Comparison of ENCODE assay signal across 20 mouse cellular contexts in genomic region chr13:28533080-28533479, GRCm38 (mm10).
DNase-seq lines count a peak whose midpoint lies in the region; ATAC-seq lines count a peak whose summit lies in the region.
"Had no signal": no experiment of that assay in that cellular context is flagged by ENCODE, and none has a peak within 500 bp of the region (broad histone marks: within the 10 kb centered on the region; RNA-seq: fewer than 3 reads in every experiment).

No protein-coding gene starts in this region.

- no peaks in the 10 kb centered on the region for H3K36me3 ChIP-seq in heart, embryonic 16.5 days (ENCODE audit: control insufficient read depth, insufficient read depth)
- H3K36me3 ChIP-seq in heart, embryonic 10.5 days = no peaks in the 10 kb centered on the region
- H3K36me3 ChIP-seq: hindbrain, embryonic 12.5 days had no signal

- 0 out of 2 replicates have a peak, but pooled peaks have one; percentile 56 for ATAC-seq in heart, embryonic 16.5 days (replicated peaks; ENCODE audit: extremely low read depth, insufficient read depth, low FRiP score)
- ATAC-seq: forebrain, embryonic 14.5 days; inflammation-experienced regulatory T-cells, adult 6 months had no signal

- no peaks in the 10 kb centered on the region for H3K27me3 ChIP-seq in heart, embryonic 16.5 days (ENCODE audit: control insufficient read depth, insufficient read depth, low read length)
- H3K27me3 ChIP-seq in heart, embryonic 10.5 days (ENCODE audit: insufficient read depth, poor library complexity, severe bottlenecking) = no peaks in the 10 kb centered on the region
- H3K27me3 ChIP-seq: embryonic facial prominence, embryonic 15.5 days; hindbrain, embryonic 12.5 days had no signal

- peak; percentile 43 to 50 for DNase-seq in adrenal gland, postnatal 36 days
- no peak for DNase-seq in adrenal gland, adult 8-10 months
- no peak for DNase-seq in heart, embryonic 10.5 days (ENCODE audit: low spot score)
- peak; percentile 10 for DNase-seq in kidney, postnatal 10 days
- no peak for DNase-seq in kidney, postnatal 4 days
- peak; percentile 67 for DNase-seq in NIH3T3 (ENCODE audit: low read depth)
- DNase-seq in layer of hippocampus, adult 18-20 months (ENCODE audit: low spot score in 2 of 2) = no peak
- DNase-seq: adrenal gland, postnatal 14 days; cerebellum, adult 8-10 months; embryo, embryonic 11 days; gastrocnemius, postnatal 10 days; kidney, postnatal 14 days had no signal

- no peak overlapping the region for H3K9ac ChIP-seq in heart, embryonic 16.5 days (ENCODE audit: low read length)
- H3K9ac ChIP-seq: embryonic facial prominence, embryonic 15.5 days; hindbrain, embryonic 12.5 days had no signal

- H3K27ac ChIP-seq in heart, embryonic 16.5 days (ENCODE audit: low read length) = peak overlapping the region; percentile 42; the same call in 1 of the 2 replicates
- H3K27ac ChIP-seq in heart, embryonic 10.5 days = no peak overlapping the region
- H3K27ac ChIP-seq: embryonic facial prominence, embryonic 15.5 days; forebrain, embryonic 10.5 days; hindbrain, embryonic 12.5 days had no signal

- 76% methylated on average over 1 of the region's 1 CpGs for WGBS in heart, embryonic 16.5 days
- WGBS in heart, embryonic 10.5 days = 88% methylated on average over 1 of the region's 1 CpGs

- H3K4me1 ChIP-seq in heart, embryonic 16.5 days (ENCODE audit: control insufficient read depth, insufficient read depth, low read length) = peaks cover 24% of the 10 kb centered on the region
- H3K4me1 ChIP-seq in heart, embryonic 10.5 days = peaks cover 28% of the 10 kb centered on the region

- H3K4me2 ChIP-seq in heart, embryonic 16.5 days (ENCODE audit: low read depth, low read length) = no peak overlapping the region
- H3K4me2 ChIP-seq: embryonic facial prominence, embryonic 15.5 days; heart, embryonic 11.5 days; hindbrain, embryonic 12.5 days had no signal

- peaks cover 4% of the 10 kb centered on the region; the same call in 1 of the 2 replicates for H3K9me3 ChIP-seq in heart, embryonic 16.5 days (replicated peaks; ENCODE audit: control insufficient read depth, low read length)
- no peaks in the 10 kb centered on the region for H3K9me3 ChIP-seq in heart, embryonic 10.5 days
- H3K9me3 ChIP-seq: hindbrain, embryonic 12.5 days had no signal

- no peak overlapping the region for H3K4me3 ChIP-seq in heart, embryonic 16.5 days (ENCODE audit: low read length)
- no peak overlapping the region for H3K4me3 ChIP-seq in heart, embryonic 10.5 days
- H3K4me3 ChIP-seq: embryonic facial prominence, embryonic 15.5 days; erythroblast, embryonic 14.5 days; forebrain, embryonic 10.5 days; hindbrain, embryonic 12.5 days had no signal

Comparison
In these comparisons a context has a peak if more than half of its experiments do, and no peak if none do; other contexts are left out.
1. DNase-seq: peak in adrenal gland, postnatal 36 days (2 of 2), kidney, postnatal 10 days (single experiment) and NIH3T3 (single experiment); none in adrenal gland, adult 8-10 months (single experiment), heart, embryonic 10.5 days (single experiment), kidney, postnatal 4 days (0 of 2) and layer of hippocampus, adult 18-20 months (0 of 2).